Mouse (Mus musculus): ENCODE measurements at regions not wholly inside any gene's neighbourhood (a gene's known extent, or its start where the extent isn't known, plus 50 kb on each side); places are given as distances from the start of the nearest gene placed in this dataset.

DNA sequence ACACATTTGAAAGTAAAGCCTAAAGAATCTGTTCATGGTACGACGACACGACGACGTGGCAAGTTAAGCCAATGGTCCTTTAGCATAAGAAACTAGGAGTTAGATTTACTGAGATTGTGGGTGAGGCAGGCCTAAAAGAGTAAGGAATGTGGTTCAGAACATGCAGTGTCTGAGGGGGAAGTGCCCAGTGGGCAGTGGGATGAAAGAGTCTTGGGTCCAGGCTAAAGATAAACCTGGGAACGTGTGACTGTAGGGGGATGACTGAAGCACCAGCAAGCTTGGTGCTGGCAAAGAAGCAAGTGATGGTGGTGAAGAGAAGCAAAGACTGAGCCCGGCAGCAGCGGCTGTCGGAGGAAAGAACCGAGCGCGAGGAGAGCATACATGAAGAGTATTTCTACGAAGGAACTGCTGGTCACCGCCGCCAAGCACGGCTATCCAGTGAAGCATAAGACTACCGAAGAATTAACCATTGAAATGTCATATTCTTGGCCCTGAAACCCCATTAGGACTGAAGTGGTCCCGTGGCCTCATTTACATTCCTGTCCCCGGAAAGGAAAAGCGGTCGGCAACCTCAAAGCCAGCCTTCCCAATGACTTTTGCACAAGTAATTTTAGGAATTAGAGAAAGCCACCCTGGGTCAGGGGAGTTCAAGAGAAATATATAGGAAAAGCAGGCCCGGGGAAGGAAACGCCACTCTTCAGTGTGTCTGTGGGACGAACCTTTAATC, 76.2 kb upstream of the Armc2 start:
- no peak for DNase-seq (ENCODE audit: low spot score in 2 of 2)

DNA sequence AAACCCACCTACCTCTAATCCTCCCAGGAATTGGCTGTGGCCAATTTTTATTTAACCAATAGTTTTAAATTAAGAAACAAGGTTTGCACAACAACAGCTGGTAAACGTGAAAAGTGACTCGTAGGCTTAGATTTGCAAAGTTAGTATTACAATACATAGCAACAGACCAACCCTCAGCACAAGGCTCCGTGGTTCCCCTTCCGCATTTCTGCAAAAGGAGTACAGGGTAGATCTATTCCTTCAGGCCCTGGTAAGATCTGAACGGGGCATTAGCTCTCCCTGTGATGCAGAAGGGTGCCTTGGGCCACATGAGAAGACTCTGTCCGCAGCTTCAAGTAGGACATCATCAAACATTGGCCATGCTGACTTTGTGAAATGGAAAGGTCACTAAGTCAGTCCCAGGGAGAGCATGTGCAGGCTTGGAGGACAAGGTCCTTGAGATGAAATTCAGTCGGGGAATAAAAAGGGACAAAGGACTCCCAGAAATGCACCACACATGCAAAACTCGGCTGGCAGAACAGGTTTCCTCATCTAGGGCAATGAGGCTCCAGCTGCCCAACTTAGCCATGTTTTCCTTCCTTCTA, 75.0 kb upstream of the Armc2 start:
- no peak for DNase-seq (ENCODE audit: low spot score in 2 of 2)

DNA sequence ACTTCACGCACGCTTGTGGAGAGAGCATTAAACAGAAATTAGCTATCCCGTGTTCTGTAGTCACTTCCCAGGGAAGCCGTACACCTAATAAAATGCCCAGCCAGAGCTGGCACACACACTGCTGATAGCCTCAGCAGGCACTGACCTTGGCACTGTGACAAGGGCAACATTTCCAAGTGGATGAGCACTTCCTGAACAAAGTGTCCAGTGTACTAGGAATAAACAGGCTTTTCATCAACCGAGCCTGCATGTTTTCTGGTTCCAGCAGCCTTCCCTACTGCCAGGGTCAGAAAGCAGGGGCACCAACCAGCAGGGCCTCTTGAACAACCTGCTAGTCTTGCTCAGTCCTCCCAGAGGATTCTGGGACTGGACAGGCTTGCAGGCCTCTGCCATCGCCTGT, 74.3 kb upstream of the Armc2 start:
- DNase-seq (ENCODE audit: low spot score in 2 of 2) = peak in 1 of 2 experiments; percentile 64

DNA sequence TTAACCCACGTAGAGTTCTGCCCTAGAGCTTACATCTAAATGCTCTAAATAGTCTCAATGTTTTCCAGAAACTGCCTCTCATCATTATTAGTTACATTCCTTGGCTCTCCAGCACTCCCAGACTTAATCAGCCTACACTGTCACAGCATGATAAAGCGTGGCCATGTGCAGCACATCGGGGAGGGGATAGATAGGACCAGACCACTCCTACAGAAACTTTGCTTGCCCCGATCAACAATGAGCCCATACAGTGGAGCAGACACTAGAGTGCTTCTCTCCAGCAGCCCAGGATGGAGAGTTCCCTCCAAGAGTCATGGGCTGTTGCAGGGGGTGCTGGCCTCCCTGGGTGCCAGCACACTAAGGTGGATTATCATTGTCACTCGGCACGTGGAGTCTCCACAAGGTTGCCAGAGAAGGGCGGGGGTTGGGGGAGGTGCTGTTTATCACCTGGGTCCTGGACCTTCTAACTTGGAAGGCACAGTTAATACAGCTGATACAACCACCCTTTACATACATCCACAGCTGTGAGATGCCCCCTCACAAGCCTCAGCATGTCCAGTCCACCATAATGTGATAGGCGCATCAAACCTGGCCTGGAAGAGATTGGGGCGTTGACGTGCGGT, 73.4 kb upstream of the Armc2 start:
- DNase-seq (ENCODE audit: low spot score in 2 of 2) = no peak

DNA sequence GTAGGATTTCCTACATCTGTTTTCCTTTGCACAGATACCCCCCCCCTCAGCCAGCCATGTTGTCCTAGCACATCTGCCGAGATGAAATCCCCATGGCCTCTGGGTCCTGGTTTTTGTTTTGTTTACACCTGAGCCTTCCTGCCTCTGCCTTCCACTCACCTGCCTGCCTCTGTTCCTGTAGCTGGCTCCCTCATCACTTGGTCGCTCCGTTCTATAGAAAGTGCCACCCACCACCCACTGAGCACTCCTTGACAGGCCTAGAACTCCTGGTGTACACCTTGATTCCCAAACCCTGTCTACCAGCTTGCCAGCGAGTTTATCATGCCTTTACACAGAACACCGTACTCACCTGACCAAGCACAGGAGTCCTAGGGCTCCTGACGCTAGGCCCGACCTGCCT, 72.6 kb upstream of the Armc2 start:
- no peak for DNase-seq (ENCODE audit: low spot score in 2 of 2)

DNA sequence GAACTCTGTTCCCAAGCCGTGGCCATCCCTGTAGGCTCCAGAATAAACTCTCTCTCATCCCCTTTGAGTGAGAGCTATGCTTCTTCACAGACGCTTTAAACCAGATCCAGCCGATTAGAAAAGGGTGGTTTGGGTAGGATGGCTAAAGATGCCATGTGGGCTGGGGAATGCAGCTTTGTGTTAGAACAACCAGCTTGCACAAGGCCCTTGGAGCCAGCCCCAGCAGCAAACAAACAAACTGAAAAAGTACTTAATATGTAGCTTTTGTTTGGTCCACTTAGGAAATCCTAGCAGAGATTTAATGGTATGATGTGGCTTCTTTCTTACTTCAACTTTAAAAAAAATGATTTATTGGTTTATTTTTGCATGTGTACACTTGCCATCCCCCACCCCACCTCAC, 71.9 kb upstream of the Armc2 start:
- no peak for DNase-seq (ENCODE audit: low spot score in 2 of 2)

DNA sequence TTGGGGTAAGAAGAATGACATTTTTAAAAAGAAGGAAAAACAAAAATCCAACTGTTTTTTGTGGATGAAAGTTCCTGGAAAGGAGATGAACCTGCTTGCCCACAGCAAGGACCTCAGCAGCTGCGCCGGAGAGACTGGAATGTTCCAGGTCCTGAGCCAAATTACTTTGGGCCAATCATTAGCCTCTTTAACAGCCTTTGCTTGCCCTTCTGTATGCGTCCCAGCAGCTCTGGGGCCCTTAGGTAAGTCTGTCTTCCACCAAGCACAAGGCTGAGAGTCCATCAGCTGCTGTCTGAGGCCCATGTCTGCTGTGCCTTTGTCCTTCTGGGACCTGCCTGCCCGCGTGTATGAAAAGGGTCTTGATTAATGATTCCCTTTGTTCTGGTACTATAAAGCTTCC, 71.4 kb upstream of the Armc2 start:
- DNase-seq (ENCODE audit: low spot score in 2 of 2) = no peak

DNA sequence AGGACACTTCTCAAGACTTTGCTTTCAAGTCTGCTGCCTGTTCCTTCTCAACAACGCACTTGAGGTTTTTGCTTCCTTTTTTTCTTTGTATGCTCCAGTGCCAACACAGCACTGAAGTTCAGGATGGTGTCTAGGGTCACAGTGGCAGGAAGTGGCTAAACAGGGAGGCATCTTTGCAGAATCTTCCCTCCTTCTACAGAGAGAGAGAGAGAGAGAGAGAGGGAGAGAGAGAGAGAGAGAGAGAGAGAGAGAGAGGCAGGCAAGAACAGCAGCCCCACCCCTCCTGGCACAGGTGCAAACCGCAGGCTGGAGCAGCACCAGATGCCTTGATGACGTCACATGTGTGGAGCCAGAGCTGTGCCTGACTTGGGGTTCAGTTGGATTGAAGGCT, 71.0 kb upstream of the Armc2 start:
- no peak for DNase-seq (ENCODE audit: low spot score in 2 of 2)

DNA sequence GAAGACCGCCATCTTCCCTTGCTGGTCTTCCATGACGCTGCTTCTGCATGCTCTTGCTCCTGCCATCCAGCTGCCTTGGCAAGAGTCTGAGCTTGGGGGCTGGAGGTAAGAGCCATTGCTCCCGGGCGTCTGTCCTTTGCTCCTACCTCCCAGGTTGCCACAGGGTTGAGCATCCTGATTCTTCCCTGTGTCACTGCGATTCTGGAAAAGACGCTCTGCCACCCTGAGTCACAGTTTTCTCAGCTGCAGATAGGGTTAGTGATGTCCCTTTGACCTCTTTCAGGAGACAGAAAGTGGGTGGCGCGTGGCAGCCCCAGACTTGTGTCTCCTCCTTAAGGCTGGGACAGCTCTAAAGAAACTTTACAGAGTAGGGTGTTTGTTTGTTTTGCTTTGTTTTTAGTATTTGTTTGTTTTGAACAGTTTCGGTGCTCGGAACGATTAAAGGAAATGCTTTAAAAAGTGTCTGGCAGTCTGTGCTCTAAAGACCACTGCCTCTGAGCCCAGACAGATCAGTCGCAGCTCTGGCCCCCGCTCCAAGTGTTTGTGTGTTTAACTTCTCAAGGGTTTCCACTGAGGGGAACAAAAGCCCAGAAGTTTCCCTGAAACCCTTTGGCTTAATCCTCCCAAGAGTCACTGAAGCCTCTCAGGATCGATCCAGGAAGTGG, 70.5 kb upstream of the Armc2 start:
- no peak for DNase-seq (ENCODE audit: low spot score in 2 of 2)

DNA sequence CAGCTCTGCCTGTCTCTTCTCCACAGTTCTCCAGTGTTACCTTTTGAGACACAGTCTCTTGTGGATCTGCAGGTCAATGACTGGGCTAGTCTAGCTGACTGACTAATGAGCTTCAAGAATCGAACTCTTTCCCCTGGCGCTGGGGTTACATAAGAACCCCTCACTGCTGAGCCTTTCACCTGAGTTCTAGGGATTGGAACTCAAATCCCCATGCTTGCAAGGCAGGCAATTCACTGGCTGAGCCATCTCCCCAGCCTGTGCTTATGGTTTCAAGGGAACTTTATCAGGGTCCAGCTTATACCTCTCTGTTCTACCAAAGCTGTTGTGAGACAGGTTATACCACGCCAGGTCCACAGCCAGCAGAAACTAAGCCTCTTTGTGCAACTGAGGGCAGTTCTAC, 69.7 kb upstream of the Armc2 start:
- no peak for DNase-seq (ENCODE audit: low spot score in 2 of 2)

DNA sequence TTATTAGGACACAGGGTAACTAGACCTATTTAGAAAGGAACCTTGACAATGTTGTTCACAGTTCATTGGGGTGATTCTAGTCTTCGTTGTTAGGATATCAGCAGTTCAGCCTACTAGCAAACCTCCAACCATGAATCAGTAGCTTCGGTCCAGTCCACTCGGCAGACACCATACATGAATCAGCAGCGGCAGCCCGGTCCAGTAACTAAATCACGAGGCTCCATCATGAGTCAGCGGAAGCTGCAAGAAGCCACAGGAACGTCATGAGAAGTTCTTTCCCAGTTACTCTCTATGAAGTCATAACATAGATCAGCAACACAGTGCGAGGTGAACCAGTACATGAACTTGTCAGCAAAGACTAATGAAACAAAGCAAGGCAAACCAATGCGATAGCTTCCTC, 68.4 kb upstream of the Armc2 start:
- DNase-seq (ENCODE audit: low spot score in 2 of 2) = no peak

DNA sequence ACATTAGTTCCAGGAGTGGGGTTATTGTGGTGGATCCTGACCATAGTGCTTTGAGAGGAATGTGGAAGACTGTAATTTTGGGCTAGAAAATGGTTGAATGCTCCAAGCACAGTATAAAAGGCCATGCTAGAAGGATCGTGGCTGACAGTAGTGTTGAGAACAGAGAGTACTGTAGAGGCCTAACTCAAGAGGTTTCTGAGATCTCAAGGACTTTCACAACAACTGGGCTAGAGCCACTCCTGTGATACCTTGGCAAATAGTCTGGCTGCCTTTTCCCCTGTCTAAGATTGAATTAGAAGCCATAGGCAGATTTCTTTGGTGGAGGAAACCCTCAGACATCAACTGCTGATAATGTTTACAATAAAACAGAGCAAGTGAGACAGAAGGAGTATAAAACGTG, 67.1 kb upstream of the Armc2 start:
- DNase-seq (ENCODE audit: low spot score in 2 of 2) = no peak

DNA sequence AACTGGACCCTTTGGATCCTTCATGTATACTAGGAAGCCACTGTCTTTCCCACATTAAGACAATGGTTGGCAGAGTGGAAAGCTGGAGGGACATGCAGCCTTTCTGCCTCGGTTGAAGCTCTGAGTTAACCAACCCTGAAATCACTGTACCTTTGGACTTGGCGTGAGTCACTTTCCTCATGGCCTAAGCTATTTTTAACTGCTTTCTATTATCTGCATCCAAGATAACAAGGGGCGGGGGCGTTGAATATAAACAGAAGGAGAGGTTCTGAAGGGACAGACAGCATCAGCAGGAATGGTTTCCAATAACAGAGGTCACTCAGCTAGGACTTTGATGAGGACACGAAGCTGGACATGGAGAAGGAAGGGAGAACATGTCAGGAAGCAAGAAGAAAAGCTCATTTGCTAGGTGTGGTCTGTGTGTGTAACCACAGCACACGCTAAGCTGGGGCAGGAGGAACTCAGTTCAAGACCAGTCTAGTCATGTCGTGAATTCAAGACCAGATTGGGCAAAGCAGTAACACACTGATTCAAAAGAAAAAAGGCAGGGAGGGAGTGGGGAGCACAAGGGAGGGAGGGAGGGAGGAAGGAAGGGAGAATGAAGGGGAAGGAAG, 64.1 kb upstream of the Armc2 start:
- no peak for DNase-seq (ENCODE audit: low spot score in 2 of 2)

DNA sequence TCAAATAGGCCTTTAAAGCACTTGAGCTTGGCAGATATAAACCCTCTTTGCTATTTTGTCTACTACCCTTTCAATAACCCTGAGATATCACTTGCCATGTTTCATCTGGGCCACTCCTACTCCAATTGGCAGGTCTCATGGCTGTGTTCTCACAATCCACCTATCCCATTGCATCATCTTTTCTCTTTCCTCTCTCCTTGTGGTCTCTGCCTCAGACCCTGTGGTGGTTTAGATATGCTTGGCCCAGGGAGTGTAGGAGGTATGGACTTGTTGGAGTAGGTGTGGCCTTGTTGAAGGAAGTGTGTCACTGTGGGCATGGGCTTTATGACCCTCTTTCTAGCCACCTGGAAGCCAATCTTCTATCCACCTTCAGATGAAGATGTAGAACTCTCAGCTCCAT, 61.5 kb upstream of the Armc2 start:
- no peak for DNase-seq (ENCODE audit: low spot score in 2 of 2)

DNA sequence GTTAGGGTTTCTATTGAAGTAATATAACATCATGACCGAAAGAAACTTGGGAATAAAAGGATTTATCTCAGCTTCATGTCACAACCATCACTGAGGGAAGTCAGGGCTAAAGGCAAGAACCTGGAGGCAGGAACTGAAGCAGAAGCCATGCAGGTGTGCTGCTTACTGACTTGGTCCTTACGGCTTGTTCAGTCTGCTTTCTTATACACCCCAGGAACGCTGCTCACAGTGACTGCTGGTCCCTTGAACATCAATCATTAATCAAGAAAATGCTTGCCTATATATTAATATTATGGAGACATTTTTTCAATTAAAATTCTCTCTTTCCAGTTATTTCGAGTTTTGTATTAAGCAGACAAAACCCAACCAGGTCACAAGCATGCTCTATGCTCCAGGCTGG, 58.5 kb upstream of the Armc2 start:
- no peak for DNase-seq (ENCODE audit: low spot score in 2 of 2)

DNA sequence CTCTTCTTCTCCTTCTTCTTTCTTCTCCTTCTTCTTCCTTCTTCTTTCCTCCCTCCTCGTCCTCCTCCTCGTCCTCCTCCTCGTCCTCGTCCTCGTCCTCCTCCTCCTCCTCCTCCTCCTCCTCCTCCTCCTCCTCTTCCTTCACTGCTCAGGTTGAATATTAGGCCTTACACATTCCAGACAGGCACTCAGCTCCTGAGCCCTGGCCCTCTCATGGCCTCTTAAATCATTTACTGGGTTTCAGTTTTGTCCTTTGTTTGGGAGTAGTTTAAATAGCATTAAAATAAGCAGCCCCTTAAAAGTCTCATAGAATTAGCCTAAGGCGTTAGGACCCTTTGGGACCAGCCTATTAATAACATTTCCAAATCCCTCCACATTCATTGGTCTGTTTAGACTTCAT, 57.3 kb upstream of the Armc2 start:
- DNase-seq (ENCODE audit: low spot score in 2 of 2) = no peak

DNA sequence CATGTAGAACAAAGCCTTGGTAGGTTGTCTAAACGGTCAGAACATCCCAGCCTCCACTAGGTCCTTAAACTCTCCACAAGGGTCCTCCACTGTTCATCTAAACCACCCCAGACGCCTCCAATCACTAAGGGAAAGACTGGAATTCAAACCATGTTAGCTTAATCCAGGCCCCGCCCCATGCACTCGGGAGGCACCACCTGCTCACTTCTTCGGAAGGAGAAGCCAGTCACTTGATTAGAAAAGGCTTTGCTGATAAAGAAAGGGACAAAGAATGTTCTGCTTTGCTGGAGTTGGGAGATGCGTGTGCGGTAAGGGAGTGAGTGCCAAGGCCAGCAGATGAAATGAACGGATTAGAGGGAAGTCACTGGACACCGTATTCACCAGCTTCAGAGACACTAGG, 54.5 kb upstream of the Armc2 start:
- DNase-seq (ENCODE audit: low spot score in 2 of 2) = no peak

DNA sequence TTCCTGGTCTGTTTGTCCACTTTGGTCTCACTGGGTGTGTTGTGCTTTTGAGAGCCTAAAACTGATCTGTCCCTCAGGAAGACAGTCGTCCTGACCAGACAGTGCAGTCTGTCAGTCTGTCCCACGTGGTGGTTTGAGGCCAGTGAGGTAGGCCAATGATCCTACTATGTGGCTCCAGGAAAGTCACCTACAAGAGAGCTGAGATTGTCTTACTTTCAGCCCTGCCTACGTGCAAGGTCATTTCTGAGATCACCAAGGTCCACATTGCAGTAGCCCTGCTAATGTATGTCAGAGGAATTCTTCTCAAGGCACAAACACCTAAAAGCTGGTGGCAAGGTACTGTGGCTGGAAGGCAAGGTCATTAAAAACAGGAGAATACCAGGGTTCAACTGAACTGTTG, 53.9 kb upstream of the Armc2 start:
- DNase-seq (ENCODE audit: low spot score in 2 of 2) = no peak

DNA sequence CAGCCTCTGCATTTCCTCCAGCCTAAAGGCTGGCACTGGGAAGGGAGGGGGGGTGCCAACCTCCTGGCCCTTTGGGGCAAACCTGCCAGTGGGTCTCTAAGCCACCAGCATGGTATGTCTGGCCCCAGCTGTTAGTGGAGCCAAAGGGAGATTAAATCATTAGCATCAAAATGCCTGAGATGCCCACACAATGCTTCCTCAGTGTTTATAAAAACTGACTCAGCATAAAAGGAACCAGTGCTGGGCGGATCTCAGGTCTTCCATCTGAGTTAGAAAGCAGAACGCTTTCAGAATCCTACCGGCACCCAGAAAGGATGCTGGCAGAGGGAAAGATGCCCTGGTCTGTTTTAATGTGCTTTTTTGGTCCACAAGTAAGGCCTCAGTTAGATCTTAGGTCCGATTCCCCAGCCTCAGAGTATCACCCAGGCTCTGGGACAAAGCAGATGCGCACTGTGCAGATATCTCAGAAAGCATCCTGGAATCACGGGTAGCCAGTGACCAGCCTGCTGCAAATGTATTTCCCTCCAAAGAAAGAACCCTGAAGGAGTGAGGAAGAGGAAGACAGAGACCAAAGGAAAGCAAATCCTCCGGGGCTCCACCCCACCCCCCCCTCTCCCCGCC, 53.3 kb upstream of the Armc2 start:
- no peak for DNase-seq (ENCODE audit: low spot score in 2 of 2)

DNA sequence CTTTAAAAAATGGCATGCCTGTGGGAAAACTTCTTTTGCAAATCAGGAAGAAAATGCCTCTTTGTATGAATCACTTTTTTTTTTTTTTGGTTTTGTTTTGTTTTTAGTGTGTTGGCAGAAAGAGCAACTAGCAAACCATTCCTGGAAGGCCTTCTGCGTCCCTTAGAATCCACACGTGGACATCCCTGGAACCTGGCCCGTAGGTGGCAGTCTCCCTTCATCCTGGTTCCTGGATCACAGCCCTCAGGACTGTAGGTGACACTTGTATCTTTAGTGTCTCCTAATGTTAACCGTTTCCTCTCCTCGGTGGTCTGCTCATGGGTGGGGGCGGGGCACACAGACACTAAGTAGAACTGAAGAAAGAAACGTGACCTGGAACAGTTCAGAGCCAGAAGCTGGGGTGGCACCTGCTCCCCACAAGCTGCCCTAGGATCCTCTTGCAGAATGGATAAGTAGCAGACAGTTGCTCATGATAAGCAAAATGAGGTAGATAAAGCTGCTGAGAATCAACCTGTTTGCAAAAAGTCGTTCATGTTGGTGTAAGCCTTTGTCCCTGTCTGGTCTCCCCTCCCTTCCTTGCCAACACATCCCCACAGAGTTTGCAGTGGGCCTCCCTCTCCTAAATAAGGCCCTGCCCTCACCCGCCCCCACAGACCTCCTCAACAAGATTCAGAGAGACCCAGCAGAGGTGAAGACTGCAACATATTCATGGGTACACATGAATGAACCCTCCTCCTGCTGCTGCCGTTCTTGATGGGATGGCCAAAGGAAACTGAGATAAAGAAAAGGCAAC, 52.6 kb upstream of the Armc2 start:
- no peak for DNase-seq (ENCODE audit: low spot score in 2 of 2)

DNA sequence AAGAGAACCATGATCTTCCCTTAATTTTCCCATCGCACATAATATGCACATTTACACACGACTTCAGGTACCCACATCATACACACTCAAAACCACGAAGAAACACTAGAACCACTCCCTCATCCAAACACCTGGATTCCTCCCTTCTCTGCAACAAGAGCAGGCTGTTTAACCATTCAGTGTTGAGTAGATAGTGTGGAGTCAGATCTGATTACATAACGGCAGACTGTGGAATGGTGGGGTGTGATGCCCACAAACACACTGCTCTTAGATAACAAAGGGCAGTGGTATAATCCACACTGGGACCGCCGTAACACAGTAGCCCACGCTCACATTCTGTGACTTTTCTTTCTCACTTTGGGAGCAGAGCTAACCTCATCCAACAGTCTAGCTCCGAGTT, 51.5 kb upstream of the Armc2 start:
- no peak for DNase-seq (ENCODE audit: low spot score in 2 of 2)
